Mouse (Mus musculus) midbrain, embryonic 13.5 days (tissue): ENCODE results near the gene Cyba. TPM values are rescaled to one million over a fixed set of nuclear protein-coding genes. Genes with fewer than 3 reads are reported as not detected.

Experiments used
- ATAC-seq: fragments of 200-750 bp; cut with Nextera tagmentation; 2 replicates; pipeline ENCODE4 v1.8.0; 2017; ENCODE audit warnings: mild to moderate bottlenecking, moderate TSS enrichment, moderate library complexity
- H3K27ac ChIP-seq: fragments of 300-500 bp; sonication (generic); 2 replicates; pipeline ENCODE4 v1.5.1; 2015; ENCODE audit warnings: inconsistent platforms, mild to moderate bottlenecking, moderate library complexity
- H3K27me3 ChIP-seq: fragments of 300-500 bp; sonication (generic); 2 replicates; pipeline ENCODE4 v1.6.1; 2015; ENCODE audit warnings: mild to moderate bottlenecking, inconsistent platforms
- H3K36me3 ChIP-seq: fragments of 300-500 bp; sonication (generic); 2 replicates; pipeline ENCODE4 v1.6.1; 2015; ENCODE audit warnings: mild to moderate bottlenecking, inconsistent platforms
- H3K4me1 ChIP-seq: fragments of 300-500 bp; sonication (generic); replicated peaks from 2 replicates; pipeline ENCODE4 v1.6.1; 2015; ENCODE audit warnings: inconsistent platforms
- H3K4me2 ChIP-seq: fragments of 300-500 bp; sonication (generic); replicated peaks from 2 replicates; pipeline ENCODE4 v1.6.1; 2015; ENCODE audit warnings: moderate library complexity, mild to moderate bottlenecking, inconsistent platforms
- H3K4me3 ChIP-seq: fragments of 300-500 bp; sonication (generic); replicated peaks from 2 replicates; pipeline ENCODE4 v1.5.1; 2015; ENCODE audit warnings: mild to moderate bottlenecking, inconsistent platforms
- H3K9ac ChIP-seq: fragments of 300-500 bp; sonication (generic); replicated peaks from 2 replicates; pipeline ENCODE4 v1.6.1; 2015; ENCODE audit warnings: mild to moderate bottlenecking, inconsistent platforms
- H3K9me3 ChIP-seq: fragments of 300-500 bp; sonication (generic); 2 replicates; pipeline ENCODE4 v1.6.1; 2016; ENCODE audit warnings: mild to moderate bottlenecking, inconsistent platforms
- WGBS: fragments of 180-500 bp; shearing (Covaris S2); methylation state at CpG from one replicate; pipeline ENCODE4 v1.1.7; 2015; 5-methylcytosine and 5-hydroxymethylcytosine counted together
- polyA plus RNA-seq: library from polyadenylated mRNA; unstranded; fragments of >200 nt; fragmentation: Nextera tagmentation; extraction: Ambion mirVana; gene quantifications from 2 replicates; pipeline ENCODE4 v1.2.1, GENCODE M21; 2015

The Cyba gene
- polyA plus RNA-seq, 1 experiment from 2014 or later = 33.8 TPM

DNA sequence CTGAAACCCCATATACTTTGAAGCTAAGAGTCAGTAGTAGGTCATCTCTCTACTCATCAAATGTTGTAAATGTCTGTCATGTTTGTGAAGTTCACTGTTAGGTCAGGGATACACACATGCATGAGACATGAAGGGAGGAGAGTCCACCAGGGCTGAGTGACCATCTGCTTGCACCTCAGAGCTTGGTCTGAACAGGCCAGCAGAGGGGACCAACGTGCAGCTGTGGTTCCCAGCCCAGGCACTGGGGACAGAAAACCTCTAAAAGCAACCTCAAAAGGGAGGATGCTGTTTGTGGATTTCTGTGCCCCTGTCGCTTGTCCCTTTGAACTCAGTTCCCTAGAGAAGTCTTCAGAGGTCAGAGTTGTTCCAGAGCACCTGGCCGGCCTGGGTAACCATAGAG, 12.5 kb upstream of the Cyba start:
- H3K27ac ChIP-seq = peak overlapping the region; percentile 96; the same call in 1 of the 2 replicates
- H3K9ac ChIP-seq = 0 out of 2 replicates have a peak overlapping the region, but pooled peaks have one; percentile 19
- peak overlapping the region; percentile 75 for H3K4me3 ChIP-seq
- peaks cover 38% of the 10 kb centered on the region for H3K4me1 ChIP-seq
- H3K36me3 ChIP-seq = no peaks in the 10 kb centered on the region
- no peaks in the 10 kb centered on the region for H3K9me3 ChIP-seq
- H3K27me3 ChIP-seq = no peaks in the 10 kb centered on the region
- peak overlapping the region; percentile 94 for H3K4me2 ChIP-seq
- ATAC-seq = no peak
- 60% methylated on average over 3 of the region's 3 CpGs for WGBS

DNA sequence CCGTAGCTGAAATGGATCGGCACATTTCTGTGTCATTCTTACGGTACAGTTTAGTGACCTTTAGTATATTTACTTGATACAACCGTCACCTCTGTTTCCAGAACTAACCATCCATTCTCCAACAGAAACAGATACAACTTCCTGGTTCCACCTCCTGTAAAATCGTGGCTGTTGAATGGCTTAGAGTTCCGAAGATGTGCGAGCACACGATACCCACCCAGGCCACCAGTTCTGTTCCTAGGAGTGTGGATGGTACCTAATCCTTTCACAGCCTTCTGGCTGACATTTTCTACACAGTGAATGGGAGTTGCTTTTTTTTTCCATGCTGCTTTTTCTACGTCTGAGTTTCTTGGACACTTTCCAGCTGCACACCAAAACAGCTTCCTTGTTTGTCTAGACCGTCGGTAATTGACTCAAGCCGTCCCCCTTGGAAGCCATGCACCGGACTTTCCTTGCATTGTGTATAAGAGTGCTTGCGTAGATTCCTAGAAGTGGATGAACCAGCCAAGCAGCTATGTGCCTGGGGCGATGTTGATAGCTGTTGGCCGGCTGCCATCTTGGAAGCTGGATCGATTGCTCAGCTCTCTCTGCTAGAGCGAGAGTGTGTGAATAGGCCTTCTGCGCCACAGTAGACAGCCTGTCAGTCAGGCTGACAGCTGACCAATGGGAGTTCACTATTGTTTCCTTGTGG, 11.5 kb upstream of the Cyba start:
- Histone ChIP-seq H3K4me2 (peak overlapping the region; percentile 94), H3K4me3 (peak overlapping the region; percentile 75), H3K27me3 (no peaks in the 10 kb centered on the region), H3K27ac (peak overlapping the region; percentile 96), H3K9ac (peak overlapping the region; percentile 80), H3K9me3 (no peaks in the 10 kb centered on the region), H3K36me3 (peaks cover 9% of the 10 kb centered on the region), H3K4me1 (peaks cover 38% of the 10 kb centered on the region)
- ATAC-seq = peak; percentile 41
- 16% methylated on average over 19 of the region's 19 CpGs for WGBS

DNA sequence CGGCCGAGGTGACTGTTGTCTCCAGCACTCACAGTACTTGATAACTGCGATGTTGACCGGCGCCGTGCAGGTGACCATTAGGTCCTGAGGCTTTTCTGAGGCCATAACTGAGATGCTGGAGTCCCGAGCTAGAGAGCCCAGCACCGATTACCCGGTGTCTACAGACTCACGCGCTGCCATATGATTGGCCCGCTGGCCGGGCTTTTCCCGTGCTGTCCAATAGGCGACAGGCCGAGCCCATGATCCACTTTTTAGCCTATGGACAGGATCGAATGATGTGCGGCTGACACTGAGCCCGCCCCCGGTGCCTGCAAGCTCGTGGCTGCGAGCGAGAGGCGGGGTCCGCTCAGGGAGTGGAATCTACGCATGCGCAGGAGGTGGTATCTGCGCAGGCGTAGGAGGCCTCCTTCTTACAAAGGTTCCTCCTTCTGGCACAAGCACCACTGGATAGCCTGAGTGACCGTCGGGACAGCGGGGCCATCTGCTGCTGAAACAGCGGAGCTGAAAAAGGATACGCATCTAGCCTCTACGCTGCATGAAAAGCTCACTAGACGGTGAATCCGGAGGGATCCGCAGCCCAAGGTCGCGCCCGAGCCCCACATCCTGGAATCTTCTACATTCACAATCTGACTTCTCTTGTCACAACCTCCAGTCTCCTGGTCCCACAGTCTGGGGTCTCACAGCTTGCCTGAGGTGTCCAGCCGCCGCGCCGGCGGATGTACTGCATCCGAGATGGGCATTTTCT, 10.7 kb upstream of the Cyba start, which contains the start of gene Mvd:
Gene Mvd (minus strand): TSS at position 161 of the 745 bp plus-strand sequence.
- Histone ChIP-seq H3K27me3 (no peaks in the 10 kb centered on the region), H3K27ac (peak within 1 kb of the TSS; percentile 96), H3K4me1 (peaks cover 38% of the 10 kb centered on the region), H3K4me3 (peak within 1 kb of the TSS; percentile 75), H3K9ac (peak within 1 kb of the TSS; percentile 84), H3K36me3 (peaks cover 16% of the 10 kb centered on the region), H3K9me3 (no peaks in the 10 kb centered on the region), H3K4me2 (peak within 1 kb of the TSS; percentile 94)
- WGBS = under 1% methylated on average over 47 of the region's 47 CpGs
- peak; percentile 99 for ATAC-seq

DNA sequence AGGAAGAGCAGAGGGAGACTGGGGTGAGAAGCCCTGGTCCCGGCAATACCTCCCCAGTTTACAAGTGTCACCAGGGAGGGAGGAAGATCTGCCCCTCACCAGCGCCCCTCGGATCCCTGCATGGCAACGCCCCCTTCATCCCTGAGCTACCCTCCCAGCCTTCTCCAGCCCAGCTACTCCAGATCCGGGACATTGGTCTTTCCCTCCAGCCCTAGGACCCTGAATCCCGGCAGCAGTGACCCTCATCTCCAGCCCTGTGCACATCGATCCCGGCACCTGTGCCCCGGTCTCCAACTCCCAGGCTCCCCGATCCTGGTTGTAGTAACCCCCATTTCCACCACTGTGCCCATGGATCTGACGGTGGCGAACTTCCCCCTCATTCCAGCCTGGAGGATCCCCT, 10.1 kb upstream of the Cyba start:
- Histone ChIP-seq H3K4me3 (peak overlapping the region; percentile 75), H3K36me3 (peaks cover 22% of the 10 kb centered on the region), H3K9ac (peak overlapping the region; percentile 84), H3K27me3 (no peaks in the 10 kb centered on the region), H3K27ac (peak overlapping the region; percentile 89), H3K9me3 (no peaks in the 10 kb centered on the region), H3K4me2 (peak overlapping the region; percentile 94), H3K4me1 (peaks cover 38% of the 10 kb centered on the region)
- ATAC-seq = no peak; the same call in 1 of the 2 replicates
- under 1% methylated on average over 12 of the region's 12 CpGs for WGBS

DNA sequence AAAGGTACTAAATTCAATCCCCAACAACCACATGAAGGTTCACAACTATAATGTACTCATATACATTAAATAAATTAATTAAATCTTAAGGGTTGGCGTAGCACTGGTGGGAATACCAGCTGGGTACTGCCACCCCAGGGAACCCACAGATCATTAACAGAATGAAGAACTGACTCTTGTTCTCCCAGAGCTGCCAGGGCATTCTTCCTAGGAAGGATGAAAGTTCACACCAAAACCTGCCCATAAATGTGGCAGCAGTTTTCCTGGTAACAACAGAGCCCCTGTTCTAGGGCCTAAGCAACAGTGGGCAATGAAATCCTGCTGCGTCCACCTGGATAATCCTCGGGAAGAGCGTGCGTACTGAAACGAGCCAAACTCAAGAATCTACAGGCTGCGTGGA, 9.6 kb upstream of the Cyba start:
- H3K4me3 ChIP-seq = peak overlapping the region; percentile 75
- no peaks in the 10 kb centered on the region for H3K27me3 ChIP-seq
- peaks cover 38% of the 10 kb centered on the region for H3K4me1 ChIP-seq
- peak overlapping the region; percentile 84 for H3K9ac ChIP-seq
- peak overlapping the region; percentile 89; the same call in 1 of the 2 replicates for H3K27ac ChIP-seq
- H3K4me2 ChIP-seq = peak overlapping the region; percentile 94
- H3K9me3 ChIP-seq = no peaks in the 10 kb centered on the region
- WGBS = 17% methylated on average over 7 of the region's 7 CpGs
- peaks cover 27% of the 10 kb centered on the region for H3K36me3 ChIP-seq
- no peak for ATAC-seq

DNA sequence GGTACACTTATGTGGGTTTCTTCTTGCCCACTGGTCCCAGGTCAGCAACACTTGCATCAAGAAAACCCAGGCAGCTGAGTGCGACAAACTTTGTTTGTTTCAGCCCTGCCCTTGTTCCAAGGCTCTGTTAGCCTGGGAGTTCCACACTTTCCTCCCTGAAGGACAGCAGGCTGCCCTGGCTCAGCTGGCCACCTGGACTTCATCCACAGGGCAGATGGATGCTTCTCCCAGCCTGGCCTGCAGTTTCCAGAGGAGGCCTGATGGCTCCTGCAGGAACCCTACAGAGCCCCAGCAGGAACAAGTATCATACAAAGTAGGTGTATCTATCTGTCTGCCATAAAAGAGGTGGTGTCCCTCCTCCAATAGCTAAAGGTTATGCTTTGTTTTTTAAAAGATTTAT, 8.6 kb upstream of the Cyba start:
- Histone ChIP-seq H3K27ac (no peak overlapping the region), H3K4me3 (no peak overlapping the region), H3K36me3 (peaks cover 37% of the 10 kb centered on the region), H3K27me3 (no peaks in the 10 kb centered on the region), H3K4me1 (peaks cover 35% of the 10 kb centered on the region), H3K4me2 (no peak overlapping the region), H3K9ac (no peak overlapping the region), H3K9me3 (no peaks in the 10 kb centered on the region)
- no peak for ATAC-seq
- 96% methylated on average over 1 of the region's 1 CpGs for WGBS

DNA sequence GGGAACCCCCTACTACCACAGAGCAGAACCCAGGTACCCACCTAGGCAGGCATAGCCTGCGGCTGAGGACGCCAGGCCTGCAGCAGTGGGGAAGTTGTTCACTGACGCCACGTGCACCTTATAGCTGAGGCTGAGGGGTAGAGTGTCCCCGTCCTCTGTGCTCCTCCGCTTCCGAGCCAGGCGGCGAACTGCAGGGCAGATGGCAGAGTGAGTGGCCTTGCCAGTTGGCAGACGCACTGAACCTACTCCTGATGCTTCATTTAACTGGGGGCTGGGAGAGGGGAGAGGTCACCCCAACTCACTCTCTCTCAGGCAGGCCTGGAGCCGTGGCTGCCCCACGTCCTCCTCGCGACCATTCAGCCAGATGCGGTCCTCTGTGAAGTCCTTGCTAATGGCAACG, 6.6 kb upstream of the Cyba start:
- H3K27ac ChIP-seq = no peak overlapping the region
- no peaks in the 10 kb centered on the region for H3K27me3 ChIP-seq
- no peak overlapping the region for H3K9ac ChIP-seq
- 93% methylated on average over 16 of the region's 16 CpGs for WGBS
- no peak overlapping the region for H3K4me2 ChIP-seq
- H3K4me1 ChIP-seq = peaks cover 15% of the 10 kb centered on the region
- H3K9me3 ChIP-seq = peaks cover 2% of the 10 kb centered on the region; the same call in 1 of the 2 replicates
- ATAC-seq = no peak
- H3K36me3 ChIP-seq = peaks cover 57% of the 10 kb centered on the region
- H3K4me3 ChIP-seq = no peak overlapping the region

DNA sequence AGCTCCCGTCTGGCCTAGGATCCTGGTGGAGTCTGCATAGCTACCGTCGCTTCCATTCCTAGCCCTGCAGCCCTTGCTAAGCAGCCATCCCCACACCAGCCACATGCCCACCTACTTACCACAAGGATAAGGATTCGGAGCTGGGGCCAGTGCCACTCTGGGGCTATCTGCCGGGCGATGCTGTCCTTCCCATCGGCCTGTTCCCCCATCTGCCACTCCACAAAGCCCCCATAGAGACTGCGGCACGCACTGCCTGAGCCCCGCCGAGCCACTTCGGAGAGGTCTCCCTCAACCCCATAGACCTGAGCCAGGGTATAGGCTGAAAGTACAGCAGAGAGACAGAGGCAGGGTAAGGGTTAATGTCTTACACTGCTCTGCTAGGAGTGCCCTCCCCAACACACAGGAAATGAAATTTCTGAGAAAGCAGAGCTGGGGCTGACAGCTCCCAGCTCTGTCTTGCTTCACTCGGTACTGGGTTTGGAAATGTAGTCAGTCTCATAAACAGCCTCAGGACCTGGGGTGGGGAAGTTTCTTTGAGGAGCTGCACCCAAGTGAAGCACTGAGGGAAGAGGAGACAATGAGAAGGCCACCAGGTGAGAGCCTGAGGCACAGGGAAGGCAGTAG, 5.1 kb upstream of the Cyba start:
- Histone ChIP-seq H3K4me2 (no peak overlapping the region), H3K36me3 (peaks cover 69% of the 10 kb centered on the region), H3K4me1 (peaks cover 16% of the 10 kb centered on the region), H3K9me3 (peaks cover 2% of the 10 kb centered on the region; the same call in 1 of the 2 replicates), H3K4me3 (no peak overlapping the region), H3K27ac (no peak overlapping the region), H3K27me3 (0 out of 2 replicates have a peak, but pooled peaks cover 4% of the 10 kb centered on the region), H3K9ac (0 out of 2 replicates have a peak overlapping the region, but pooled peaks have one; percentile 16)
- no peak for ATAC-seq
- 93% methylated on average over 13 of the region's 13 CpGs for WGBS

DNA sequence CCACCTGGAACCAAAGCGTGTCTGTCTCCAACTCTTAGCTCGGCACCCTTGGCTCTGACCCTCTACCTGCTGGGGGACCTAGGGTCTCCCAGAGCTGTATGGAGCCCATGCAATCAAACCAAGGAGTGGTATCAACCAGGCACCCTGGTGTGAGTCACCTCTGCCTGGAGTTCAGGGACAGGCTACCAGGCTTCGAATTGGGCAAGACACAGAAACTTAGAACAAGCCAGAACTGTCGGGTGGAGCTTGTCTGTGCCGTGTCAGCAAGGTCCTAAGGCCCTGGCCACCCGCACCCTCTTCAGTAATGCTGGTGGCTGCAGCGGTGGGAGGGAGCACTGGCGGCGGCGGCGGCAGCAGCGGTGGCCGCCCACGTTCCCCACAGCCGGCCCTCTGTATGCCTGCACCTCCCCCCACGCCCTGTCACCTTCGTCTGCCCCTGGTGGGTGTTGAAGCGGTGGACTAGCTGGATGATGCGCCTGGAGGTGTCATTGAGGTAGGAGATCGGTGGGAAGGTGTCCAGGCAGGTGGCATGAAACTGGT, 3.9 kb upstream of the Cyba start:
- Histone ChIP-seq H3K4me2 (no peak overlapping the region), H3K9me3 (peaks cover 2% of the 10 kb centered on the region; the same call in 1 of the 2 replicates), H3K4me1 (peaks cover 16% of the 10 kb centered on the region), H3K36me3 (peaks cover 69% of the 10 kb centered on the region), H3K4me3 (no peak overlapping the region), H3K27ac (no peak overlapping the region), H3K9ac (no peak overlapping the region), H3K27me3 (0 out of 2 replicates have a peak, but pooled peaks cover 10% of the 10 kb centered on the region)
- 92% methylated on average over 20 of the region's 20 CpGs for WGBS
- no peak for ATAC-seq

DNA sequence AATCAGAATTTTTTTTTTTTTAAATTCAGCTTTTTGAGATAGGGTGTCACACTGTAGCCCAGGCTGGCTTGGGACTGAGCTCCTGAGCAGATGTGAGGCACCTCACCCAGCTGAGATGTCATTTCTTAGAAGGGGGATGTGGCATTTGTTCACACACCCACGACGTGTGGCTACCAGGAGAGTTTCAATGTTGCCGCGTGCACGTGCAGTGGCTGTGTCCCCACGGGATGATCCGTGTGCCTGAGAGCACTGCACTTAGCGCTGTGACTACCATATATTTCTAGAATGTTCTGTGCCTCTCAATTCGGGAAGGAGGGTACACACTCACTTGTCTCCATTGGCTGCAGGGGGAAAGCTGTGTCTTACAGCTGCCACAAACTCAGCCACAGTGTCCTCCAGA, 3.4 kb upstream of the Cyba start:
- Histone ChIP-seq H3K4me3 (no peak overlapping the region), H3K36me3 (peaks cover 69% of the 10 kb centered on the region), H3K27ac (no peak overlapping the region), H3K4me2 (no peak overlapping the region), H3K9me3 (peaks cover 2% of the 10 kb centered on the region; the same call in 1 of the 2 replicates), H3K4me1 (peaks cover 17% of the 10 kb centered on the region), H3K9ac (no peak overlapping the region), H3K27me3 (0 out of 2 replicates have a peak, but pooled peaks cover 10% of the 10 kb centered on the region)
- no peak for ATAC-seq
- 96% methylated on average over 9 of the region's 9 CpGs for WGBS

DNA sequence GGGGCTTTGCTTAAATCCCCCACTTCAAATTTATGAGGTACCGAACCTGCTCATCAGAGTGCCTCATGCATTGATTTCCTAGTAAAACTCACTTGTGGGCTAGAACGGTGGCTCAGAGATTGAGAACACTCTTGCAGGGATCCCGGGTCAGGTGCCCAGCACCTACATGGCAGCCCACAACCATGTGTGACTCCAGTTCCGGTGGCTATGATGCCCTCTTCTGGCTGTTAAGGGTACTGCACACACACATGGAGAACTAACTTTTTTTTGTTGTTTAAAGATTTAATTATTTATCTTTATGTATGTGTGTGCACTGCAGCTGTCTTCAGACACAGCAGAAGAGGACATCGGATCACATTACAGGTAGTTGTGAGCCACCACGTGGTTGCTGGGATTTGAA, 2.6 kb upstream of the Cyba start:
- Histone ChIP-seq H3K9me3 (peaks cover 2% of the 10 kb centered on the region; the same call in 1 of the 2 replicates), H3K4me2 (no peak overlapping the region), H3K27me3 (0 out of 2 replicates have a peak, but pooled peaks cover 10% of the 10 kb centered on the region), H3K27ac (no peak overlapping the region), H3K36me3 (peaks cover 69% of the 10 kb centered on the region), H3K4me1 (peaks cover 17% of the 10 kb centered on the region), H3K9ac (no peak overlapping the region), H3K4me3 (no peak overlapping the region)
- no peak for ATAC-seq
- 89% methylated on average over 6 of the region's 6 CpGs for WGBS
